Mouse (Mus musculus) gastrocnemius, postnatal 4 days (tissue): ENCODE data around the gene Ccdc92b. TPM values are rescaled to one million over a fixed set of nuclear protein-coding genes. Genes with fewer than 3 reads are reported as not detected.

ENCODE experiments used
- DNase-seq, 2 experiments: peaks; one replicate each; pipeline ENCODE4 v3.0.0; 2021 to 2022; ENCODE audit warnings: low spot score in 2 of 2, mixed read lengths in 2 of 2
- total RNA-seq, 2 experiments: library from RNA; stranded (reverse); gene quantifications; 2 replicates each; pipeline ENCODE4 v1.2.3; 2021

Ccdc92b gene
- total RNA-seq, 2 experiments from 2014 or later: 0.41 to 0.49 TPM

- DNase-seq: no peak
These were observed 8.7 kb upstream of the Ccdc92b start, which contains the start of gene Rap1gap2 for GRCm38 (mm10) chr11:74610545-74611176. Rap1gap2 (minus strand) TSS chr11:74610915.

- no peak for DNase-seq
These were observed 8.0 kb upstream of the Ccdc92b start for GRCm38 (mm10) chr11:74611437-74611836.

- DNase-seq: no peak
These were observed 6.0 kb upstream of the Ccdc92b start for GRCm38 (mm10) chr11:74613428-74613827.

- no peak for DNase-seq
These were observed 3.8 kb upstream of the Ccdc92b start for GRCm38 (mm10) chr11:74615571-74615970.

GRCm38 (mm10) chr11:74619956-74620300, 523 bp downstream of the Ccdc92b start:
- no peak for DNase-seq

- DNase-seq: no peak
These were observed 2.7 kb downstream of the Ccdc92b start for GRCm38 (mm10) chr11:74621974-74622669.

DNA sequence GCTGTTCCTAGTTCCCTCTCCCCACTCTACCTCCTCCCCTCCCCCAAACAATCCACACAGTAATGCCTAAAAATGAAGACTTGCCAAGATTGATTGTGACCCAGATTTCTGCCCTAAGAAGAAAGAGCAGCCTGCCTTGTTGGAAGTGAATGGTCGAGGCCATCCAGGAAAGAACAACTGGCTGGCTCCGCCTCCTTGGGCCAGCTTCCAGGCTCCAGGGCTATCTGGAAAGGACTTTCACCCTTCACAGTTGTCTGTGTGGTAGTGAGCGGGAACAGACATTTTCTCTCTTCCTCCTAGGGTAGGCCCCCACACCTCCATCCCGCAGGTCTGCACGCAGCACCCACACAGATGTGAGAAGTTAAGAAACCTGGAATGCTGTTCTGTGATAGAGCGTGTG, 4.3 kb downstream of the Ccdc92b start:
- DNase-seq: peak in 1 of 2 experiments; percentile 34

DNA sequence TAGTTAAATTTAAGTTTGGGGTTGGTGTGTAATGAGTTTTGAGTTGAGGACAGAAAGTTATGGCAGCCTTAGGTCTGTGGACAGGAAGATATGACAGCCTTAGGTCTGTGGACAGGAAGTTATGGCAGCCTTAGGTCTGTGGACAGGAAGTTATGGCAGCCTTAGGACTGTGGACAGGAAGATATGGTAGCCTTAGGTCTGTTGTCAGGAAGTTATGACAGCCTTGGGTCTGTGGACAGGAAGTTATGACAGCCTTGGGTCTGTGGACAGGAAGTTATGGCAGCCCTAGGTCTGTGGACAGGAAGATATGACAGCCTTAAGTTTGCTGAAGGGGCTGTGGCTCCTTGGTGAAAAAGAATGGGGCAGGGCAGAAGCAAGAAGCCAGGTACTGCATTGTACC, 5.9 kb downstream of the Ccdc92b start:
- no peak for DNase-seq

- DNase-seq: no peak
These were observed 8.1 kb downstream of the Ccdc92b start for GRCm38 (mm10) chr11:74627481-74627880.

DNA sequence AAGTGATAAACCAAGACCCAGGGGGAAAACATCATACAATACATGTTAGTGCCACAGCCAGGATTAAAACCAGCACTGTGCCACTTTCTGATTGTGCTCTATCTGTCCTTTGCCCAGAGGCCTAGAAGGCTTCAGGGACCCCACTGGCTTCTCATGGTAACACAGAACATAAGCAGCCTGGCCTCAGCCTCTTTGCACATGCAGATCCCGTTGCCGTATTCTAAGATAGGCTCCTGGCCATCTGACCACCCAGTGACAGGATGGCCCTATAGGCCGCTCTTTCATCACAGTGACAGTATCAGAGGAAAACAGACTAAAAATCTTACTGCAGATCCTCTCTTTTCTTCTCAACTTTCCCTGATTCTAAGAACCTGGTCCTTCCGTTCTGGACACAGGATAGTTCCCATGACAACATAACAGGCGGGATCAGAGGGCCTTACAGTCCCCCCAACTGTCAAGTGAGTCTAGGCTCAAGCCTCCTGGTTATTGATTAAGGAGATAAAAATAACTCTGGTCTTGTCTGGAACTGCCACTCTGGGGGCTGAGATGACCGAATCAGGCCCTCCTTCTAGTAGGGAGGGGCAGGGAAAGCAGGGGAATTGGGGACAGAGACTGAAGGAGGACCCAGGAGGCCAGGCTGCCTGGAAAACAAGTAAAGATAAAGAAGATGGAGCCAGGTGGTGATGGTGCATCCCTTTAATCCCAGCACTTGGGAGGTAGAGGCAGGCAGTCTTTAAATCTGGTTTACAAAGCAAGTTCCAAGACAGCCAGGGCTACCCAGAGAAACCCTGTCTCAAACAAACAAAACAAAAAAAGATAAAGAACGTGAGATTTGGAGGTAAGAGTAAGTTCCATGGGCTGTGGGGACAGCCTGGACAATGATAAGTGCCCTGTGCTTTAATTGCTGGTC, 12.7 kb downstream of the Ccdc92b start:
- no peak for DNase-seq

- DNase-seq: peak in 1 of 2 experiments; percentile 58
These were observed 15.3 kb downstream of the Ccdc92b start for GRCm38 (mm10) chr11:74634490-74635275.

DNA sequence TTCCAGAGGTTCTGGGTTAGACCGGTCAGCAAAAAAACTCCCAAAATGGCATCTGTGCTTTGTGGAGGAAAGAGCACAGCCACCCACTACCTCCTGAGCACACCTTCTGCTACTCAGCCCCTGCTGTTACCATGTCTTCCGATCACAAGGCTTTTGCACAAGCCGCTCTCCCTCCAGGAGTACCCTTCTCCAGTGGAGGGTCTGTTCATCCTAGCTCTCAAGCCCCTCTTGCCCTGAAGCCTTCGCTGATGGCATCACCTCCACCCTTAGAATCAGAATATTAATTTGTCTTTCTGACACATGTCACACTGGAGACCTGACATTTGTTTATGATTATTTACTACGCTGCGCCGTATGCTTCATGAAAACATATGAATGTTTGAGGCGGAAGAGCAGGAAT, 18.1 kb downstream of the Ccdc92b start:
- DNase-seq: no peak

DNA sequence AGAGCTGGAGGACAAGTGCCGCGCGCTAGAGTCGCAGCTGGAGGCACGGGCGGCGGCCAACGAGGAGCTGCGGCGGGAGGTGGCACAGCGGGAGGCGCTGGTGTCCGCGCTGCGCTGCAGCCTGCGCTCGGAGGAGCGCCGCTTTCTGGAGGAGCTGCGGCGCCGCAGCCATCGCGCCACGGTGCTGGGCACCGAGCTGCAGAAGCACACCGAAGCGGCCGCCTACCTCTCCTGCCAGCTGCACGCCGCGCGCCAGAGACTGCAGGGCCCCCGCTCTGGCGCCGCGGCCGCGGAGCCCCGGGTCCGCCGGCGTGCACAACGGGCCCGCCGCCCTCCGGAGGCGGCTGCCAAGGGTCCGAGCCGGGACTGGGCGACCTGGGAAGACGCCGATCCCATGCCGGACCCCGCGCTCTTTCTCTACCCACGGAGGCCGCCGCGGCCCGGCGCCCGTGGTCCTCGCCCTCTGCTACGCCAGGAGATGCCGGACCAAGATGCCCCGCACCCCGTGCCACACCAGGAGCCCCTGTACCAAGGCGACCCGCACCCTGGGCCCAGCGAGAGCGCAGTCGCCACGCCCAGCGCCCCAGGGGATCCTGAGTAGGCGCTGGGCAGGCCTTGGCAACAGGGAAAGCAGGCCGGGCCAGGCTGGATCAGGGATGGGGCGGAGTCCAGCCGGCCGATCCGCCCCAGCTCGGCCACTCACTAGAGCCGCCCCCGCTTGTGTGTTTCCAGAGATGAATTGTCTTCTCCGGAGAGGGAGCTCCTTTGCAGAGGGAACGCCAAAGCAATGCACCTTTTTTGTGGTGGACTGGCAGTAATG, 18.8 kb downstream of the Ccdc92b start:
- DNase-seq: peak; percentile 60 to 78

DNA sequence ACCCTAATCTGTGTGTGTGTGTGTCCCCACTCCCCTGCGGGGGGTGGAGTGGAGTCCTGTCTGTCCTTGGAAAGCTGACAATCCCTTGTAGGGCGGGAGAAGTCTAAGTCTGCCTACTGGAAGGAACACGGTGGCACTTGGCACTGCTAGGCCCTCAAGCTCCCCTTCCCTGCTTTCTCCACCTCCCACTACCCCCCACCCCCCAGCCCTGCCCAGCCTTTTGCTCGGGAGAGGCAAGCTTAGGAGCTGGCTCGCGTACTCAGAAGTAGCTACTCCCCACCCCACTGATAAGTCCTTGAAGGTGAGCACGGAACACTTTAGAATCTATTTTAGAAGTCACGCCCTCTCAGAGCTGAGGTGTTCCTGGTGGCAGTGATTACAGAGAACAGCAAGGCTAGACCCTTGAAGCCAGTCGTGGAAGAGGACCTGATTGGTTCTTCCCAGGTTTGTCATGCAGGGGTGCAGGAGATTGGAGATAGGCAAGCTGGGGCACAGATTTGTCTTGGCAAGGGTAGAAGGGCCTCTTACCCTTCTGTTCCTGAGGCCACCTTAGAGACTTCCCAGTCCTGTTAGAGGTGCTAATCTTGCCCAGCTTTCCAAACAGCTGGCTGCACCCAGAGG, 19.5 kb downstream of the Ccdc92b start:
- no peak for DNase-seq

- no peak for DNase-seq
These were observed 20.2 kb downstream of the Ccdc92b start for GRCm38 (mm10) chr11:74639628-74640027.

DNA sequence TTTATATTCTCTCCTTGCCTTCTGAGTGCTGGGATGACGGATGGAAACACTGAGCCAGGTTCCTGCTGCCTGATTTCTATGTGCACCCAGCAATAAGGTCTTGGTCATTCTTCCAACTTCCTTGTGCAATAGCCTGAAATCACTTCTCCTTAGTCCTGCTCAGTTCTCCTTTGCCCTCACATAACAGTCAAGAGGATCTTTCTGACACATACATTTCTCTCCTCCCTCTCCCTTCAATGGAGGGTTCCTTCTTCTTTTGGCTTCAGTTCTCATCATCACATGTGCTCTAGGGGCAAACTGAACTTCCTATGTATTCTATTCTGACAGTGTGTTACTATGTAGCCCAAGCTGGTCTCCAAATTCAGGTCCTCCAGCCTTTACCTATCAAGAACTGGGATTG, 28.6 kb downstream of the Ccdc92b start:
- no peak for DNase-seq

- DNase-seq: no peak
These were observed 29.3 kb downstream of the Ccdc92b start for GRCm38 (mm10) chr11:74648676-74649075.

DNA sequence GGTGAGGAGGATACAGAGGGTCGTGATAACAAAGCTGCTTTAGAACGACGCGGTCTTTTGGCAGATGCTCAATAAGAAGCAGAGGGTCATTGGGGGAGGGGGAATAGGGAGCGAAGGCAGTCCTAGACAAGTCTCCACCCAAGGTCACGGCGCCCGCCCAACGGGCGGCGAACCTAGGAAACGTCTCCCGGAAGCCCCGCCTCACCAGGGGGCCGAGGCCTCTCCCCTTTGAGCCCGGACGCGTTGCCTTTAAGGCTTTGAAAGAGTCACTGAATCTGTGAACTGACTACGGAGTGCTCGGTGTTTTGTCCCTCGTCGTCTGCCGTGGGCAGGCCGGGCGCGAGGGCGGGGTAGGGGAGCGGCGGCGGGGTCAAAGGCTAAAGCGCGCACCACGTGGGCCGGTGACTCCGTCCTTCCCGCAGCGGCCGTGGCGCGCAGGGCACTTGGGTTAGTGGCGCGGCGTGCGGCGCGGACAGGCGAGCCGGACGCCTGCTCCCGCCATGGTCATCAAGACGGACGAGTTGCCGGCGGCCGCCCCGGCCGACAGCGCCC, 29.8 kb downstream of the Ccdc92b start, which contains the start of gene Cluh:
Cluh (plus strand) TSS at position 401 of the 552 bp plus-strand sequence.
- peak; percentile 97 to 98 for DNase-seq
